ENCODE assay signal across 7 mouse cellular contexts in genomic region chr6:85836827-85837226, GRCm38 (mm10). TPM values are rescaled to one million over a fixed set of nuclear protein-coding genes. Genes with fewer than 3 reads are reported as not detected.
DNase-seq lines count a peak whose midpoint lies in the region.
"Not testable (repeated sequence)": the region's sequence is repeated elsewhere in the genome, so short reads cannot be mapped to it uniquely, and the experiment has no call there.

No protein-coding gene starts in this region.

- DNase-seq in adrenal gland, postnatal 36 days = peak; percentile 86 to 89
- DNase-seq in embryo, embryonic 10.5 days (ENCODE audit: low spot score) = peak; percentile 54
- peak; percentile 47 for DNase-seq in heart, adult 8-10 months (ENCODE audit: low spot score)
- peak; percentile 50 to 74 for DNase-seq in kidney, adult 8-10 months
- DNase-seq in left cerebral cortex, postnatal 10 days (ENCODE audit: extremely low spot score in 1 of 2, low spot score in 2 of 2) = peak; percentile 34 to 74
- peak; percentile 79 for DNase-seq in lung, postnatal 10 days
- DNase-seq in right cerebral cortex, postnatal 14 days = peak; percentile 58

- intact Hi-C loops in left cerebral cortex, postnatal 10 days (cut with DNase I) = not testable (repeated sequence)

RNA-seq across cellular contexts. Expression of gene Nat8, which starts 4.9 kb away (rescaled TPM):
- 1 to 10 TPM; 3.6 to 4.5 TPM for total RNA-seq in adrenal gland, postnatal 36 days (2021)
- total RNA-seq in heart, adult 8-10 months (2022) = not detected
- 1 to 10 TPM; 1.4 to 1.9 TPM for total RNA-seq in left cerebral cortex, postnatal 10 days (2021)

RNA-seq across cellular contexts. Expression of gene Nat8f5, which starts 16.1 kb away (rescaled TPM):
- total RNA-seq in adrenal gland, postnatal 36 days (2021) = 1 to 10 TPM; 6.0 to 9.5 TPM
- total RNA-seq in heart, adult 8-10 months (2022) = not detected
- 1 to 10 TPM in 1 of 2 experiments, under 1 TPM in 1; 0.73 to 1.4 TPM for total RNA-seq in left cerebral cortex, postnatal 10 days (2021)

RNA-seq across cellular contexts. Expression of gene Nat8f6, which starts 16.1 kb away (rescaled TPM):
- 1 to 10 TPM; 1.4 to 2.6 TPM for total RNA-seq in adrenal gland, postnatal 36 days (2021)
- total RNA-seq in heart, adult 8-10 months (2022) = under 1 TPM in 1 of 4 experiments, not detected in 3; 0.63 TPM
- under 1 TPM; 0.63 to 0.73 TPM for total RNA-seq in left cerebral cortex, postnatal 10 days (2021)

RNA-seq across cellular contexts. Expression of gene Nat8f2, which starts 32.1 kb away (rescaled TPM):
- total RNA-seq in adrenal gland, postnatal 36 days (2021) = 1 to 10 TPM; 1.9 to 2.3 TPM
- under 1 TPM in 2 of 4 experiments, not detected in 2; 0.06 to 0.09 TPM for total RNA-seq in heart, adult 8-10 months (2022)
- total RNA-seq in left cerebral cortex, postnatal 10 days (2021) = under 1 TPM; 0.77 TPM

Comparison
In these comparisons a context has a peak if more than half of its experiments do, and no peak if none do; other contexts are left out.
1. Peak in every context shown above with its lines: DNase-seq.